Mouse (Mus musculus) layer of hippocampus, adult 9-11 months (tissue): ENCODE results near the gene Pdxk.
A peak's percentile ranks its signal among the peaks of the same experiment; 100 is the strongest.

Source experiments
- DNase-seq: peaks from one replicate; pipeline ENCODE4 v3.0.0; 2022

The Pdxk gene

DNA sequence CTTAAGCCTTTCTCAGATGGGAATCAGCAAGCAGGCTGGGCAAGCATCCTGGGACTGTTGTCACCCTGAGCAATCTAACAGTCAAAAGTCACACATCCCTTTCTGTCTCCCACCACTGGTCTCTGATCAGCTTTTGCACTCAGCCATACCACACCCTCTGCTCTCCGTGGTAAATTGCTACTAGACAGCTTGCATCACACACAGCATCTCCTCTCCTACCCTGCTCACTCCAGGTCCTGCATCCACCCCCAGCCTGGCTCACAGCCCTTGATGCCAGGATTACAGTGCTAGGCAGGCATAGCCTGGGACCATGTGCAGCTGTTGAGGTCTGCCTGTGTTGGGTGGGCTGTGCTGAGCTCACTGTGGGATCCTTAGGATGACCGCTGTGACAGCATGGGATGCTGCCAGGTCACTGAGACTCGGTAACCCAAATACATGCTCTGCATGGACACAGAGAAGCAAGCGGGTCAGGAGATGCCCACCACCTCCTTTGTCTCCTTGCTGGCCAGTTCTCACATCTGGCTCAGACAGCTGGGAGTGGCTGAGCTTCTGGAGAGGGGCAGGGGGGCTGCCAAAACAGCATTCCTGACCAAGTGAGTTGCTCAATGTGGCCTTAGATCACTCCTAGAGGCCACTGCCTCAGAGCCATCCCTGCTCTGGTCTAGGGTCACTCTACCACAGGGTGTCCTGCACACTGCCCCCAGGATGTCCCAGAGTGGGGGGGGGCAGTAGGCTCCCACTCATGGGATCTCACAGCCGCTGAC is 6.2 kb downstream of the Pdxk start:
- DNase-seq: no peak

DNA sequence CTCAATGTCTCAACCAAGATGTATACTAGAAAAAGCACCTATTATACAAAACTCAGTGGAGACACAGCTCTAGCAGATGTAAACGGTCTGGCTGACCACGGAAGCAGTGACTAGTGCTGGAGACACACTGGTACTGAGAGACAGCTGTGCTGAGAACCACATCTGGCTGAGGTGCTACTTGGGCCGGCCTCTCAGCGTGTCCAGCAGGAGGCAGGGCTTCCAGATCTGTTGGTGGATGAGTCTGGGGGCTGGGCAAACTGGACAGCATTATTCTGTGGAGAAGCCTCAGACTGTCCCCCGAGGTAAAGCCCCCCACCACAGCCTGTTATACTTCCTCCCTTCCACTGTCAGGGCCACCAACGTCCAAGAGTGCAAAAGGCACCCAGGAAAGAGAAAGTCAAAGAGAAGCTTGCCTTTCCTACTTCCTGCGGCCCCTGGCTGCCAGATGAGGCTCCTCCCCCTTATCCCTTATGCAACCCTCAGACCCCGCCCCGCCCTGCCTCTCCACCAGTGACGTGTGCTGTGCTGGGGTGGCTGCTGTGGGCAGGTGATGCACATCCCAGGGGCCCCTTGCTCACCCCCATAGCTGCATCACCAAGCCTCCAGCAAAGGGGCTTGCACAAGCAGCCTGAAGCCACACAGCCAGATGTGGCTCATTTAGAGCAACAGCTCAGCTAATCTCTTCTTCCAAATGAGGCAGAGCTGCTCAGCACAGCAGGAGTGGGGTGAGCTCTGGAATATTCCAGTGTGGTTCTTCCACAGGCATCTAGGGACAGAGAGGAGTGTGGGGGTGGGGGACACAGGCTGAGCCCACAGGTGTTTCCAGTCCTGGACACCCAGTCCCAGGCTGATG is 7.1 kb downstream of the Pdxk start:
- DNase-seq: no peak

- DNase-seq: no peak
Measured at GRCm38 (mm10) chr10:78456696-78457095, 8.1 kb downstream of the Pdxk start.

DNA sequence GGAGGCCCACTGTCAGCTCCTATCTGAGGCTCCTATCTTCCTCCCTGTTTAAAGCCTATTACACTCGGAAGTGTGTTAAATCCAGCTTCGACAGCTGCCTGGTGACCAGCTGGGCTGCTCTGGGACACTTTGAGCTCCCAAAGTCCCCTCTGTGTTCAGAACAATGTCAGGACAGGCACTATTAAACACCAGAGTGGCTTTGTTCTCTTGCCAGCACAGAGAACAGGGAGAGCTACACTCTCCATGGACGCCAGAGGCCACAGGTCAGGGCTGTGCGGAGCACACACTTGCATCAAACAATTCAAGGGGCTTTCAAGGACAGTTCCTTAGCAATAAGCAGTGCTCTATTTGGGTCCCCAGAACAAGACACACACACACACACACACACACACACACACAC is 12.1 kb downstream of the Pdxk start:
- no peak for DNase-seq

GRCm38 (mm10) chr10:78450761-78451160 is 14.0 kb downstream of the Pdxk start:
- no peak for DNase-seq

DNA sequence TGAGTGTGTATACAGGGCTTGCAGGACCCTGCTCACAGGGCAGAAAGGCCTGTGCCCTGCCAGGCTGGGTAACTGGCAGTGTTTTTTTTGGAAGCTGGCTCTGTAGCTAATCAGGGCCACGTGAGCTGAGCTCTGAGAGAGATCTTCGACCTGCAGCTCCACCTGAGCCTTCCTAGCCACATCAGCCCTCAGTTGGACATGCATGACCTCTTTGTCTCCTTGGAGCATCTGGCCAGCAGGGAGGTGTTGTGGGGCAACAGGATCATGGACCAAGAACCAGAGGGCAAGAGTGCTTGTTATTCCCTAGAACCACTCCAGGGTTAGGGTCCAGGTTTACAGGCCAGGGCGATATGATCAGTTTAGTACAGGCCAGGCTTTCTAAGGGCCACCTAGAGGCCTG is 17.4 kb downstream of the Pdxk start:
- no peak for DNase-seq

- DNase-seq: peak; percentile 60
Measured at GRCm38 (mm10) chr10:78446195-78446594, 18.6 kb downstream of the Pdxk start.

DNA sequence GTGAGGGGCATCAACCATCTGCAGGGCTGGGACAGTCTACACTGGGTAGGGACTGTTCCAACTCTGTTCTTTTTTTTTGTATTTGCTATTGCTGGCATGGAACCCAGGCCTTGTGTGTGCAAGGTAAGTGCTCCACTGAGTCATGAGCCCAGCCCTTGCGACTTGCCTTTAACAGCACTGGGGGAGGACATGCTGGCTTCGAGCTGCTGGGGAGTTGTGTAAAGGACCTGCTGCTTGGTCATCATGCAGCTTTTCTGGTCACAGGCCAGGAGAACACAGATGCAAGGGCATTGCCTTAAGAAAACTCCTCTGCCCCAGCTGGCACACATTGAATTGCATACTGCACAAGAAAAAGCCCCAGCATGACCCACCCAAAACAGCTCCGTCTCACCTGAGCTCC is 22.5 kb downstream of the Pdxk start:
- DNase-seq: no peak

GRCm38 (mm10) chr10:78441606-78442005 is 23.2 kb downstream of the Pdxk start:
- no peak for DNase-seq

- no peak for DNase-seq
Measured at GRCm38 (mm10) chr10:78440812-78441211, 24.0 kb downstream of the Pdxk start.

- DNase-seq: no peak
Measured at GRCm38 (mm10) chr10:78439990-78440389, 24.8 kb downstream of the Pdxk start.

- no peak for DNase-seq
Measured at GRCm38 (mm10) chr10:78439550-78439949, 25.2 kb downstream of the Pdxk start.

DNA sequence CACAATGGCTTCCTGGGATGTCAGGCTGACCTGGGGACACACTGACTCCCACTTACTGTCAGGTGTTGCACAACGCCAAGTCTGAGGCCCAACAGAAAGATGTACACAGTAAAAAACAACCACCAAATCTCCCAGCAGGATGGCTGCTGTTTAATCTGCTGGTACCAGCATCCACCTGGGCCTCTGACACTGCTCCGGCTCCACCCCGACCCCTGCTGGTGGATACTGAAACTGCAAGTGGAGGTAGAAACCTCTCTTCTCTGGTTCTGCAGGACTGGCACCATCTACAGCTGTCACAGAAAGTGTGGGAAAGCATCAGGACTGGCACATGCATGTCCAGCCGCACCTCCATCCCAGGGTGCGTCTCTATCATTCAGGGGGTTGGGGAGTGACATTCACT is 26.7 kb downstream of the Pdxk start:
- peak; percentile 55 for DNase-seq

DNA sequence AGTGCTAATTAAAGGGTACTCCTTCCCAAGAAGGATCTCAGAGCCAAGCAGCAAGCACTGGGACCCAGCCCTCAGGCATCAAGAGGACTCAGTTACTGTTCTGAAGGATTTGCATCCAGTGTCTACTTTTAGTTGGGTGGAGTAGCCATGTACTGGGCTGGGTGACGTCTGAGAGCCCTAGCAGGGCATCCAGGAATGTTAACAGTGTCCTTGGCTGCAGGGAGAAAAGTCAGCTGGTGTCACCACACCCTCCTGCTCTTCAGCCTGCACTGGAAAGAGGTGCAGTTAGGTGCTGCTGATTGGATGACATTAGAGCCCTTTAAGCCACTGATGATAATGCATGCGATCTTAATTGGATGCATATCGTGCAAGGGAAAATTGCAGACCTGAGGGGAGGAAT is 31.9 kb downstream of the Pdxk start:
- no peak for DNase-seq

DNA sequence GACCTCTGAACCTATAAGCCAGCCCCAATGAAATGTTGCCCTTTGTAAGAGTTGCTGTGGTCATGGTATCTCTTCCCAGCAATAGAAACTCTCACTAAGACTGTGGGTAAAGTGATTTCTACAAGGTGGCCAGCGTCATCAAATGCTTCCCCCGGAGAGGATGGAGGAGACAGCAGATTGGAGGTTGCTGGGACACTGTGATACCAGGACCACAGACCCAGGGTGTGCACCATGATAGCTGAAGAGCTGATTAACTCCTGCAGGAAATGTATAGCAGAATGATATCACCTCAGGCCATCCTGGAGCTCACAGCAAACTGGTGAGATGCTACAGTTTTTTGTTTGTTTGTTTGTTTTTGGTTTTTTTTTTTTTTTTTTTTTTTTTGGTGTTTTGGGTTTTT is 35.0 kb downstream of the Pdxk start:
- DNase-seq: no peak

- no peak for DNase-seq
Measured at GRCm38 (mm10) chr10:78429180-78429579, 35.6 kb downstream of the Pdxk start.

- no peak for DNase-seq
Measured at GRCm38 (mm10) chr10:78428070-78428469, 36.7 kb downstream of the Pdxk start.

DNA sequence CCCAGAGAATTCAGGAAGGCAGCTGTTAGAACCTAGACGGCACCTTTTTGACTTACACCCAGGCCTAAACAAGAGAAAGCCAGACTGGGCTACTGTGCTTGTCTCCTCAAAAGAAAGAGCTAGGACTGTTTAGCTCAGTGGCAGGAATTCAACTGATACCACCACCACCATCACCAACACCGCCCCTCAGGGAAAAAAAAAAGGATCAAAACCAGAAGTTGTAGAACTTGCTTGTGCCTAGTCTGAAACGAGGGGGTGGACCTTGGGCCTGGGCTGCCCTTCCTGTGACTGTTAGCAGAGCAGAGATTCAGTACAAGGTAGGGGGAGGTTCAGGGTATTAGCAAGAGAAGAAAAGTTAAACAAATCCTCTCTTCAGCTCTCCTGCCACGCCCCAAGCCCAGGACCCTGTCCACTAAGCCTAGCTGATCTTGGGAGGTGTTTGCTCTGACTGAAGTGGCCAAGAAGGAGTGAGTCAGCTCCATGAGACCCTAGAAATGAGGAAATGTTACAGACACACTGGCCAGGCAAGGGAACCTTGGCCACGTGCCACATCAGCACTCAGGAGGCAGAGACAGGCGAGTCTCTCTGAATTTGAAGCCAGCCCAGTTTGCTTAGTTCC is 38.5 kb downstream of the Pdxk start:
- DNase-seq: peak; percentile 56

DNA sequence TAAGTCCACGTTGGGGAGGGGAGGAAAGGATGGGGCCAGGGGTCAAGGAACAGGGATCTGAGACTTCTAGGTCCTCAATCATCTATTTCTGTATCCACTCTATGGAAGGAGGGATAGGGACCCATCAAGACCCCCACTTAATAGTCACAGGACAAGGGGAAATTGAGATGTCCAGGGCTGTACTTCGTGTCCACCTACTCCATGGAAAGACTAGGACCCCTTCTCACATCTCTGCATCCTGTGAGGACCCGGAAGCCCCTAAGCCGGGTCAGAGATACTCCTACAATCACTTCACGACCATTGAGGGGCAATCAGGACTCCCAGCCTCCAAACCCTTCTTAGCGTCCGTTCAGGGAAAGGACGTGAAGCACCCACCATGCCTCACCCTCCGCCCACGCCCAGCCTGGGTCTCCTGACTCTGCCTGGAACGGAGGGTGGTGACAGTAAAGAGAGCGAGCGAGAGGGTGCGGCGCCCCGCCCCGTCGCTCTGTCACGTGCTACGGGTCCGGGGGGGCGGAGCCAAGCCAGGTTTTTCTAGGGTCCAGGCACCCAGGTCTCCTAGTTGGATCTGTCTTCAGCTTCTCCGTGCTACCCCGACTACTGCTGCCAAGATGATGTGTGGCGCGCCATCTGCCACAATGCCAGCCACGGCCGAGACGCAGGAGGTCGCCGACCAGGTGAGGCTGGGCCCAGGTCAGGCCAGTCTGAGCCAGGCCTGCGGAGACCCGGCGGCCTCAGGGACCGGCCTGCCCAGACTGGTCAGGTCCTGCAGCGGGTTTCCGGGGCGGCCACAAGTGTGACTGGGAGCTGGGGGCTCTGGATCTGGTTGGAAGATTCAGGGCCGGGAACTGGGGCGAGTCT is 39.4 kb downstream of the Pdxk start, which contains the start of gene Cstb:
Cstb (plus strand) TSS at position 489 of the 861 bp plus-strand sequence.
- peak; percentile 92 for DNase-seq

GRCm38 (mm10) chr10:78422614-78423013 is 42.2 kb downstream of the Pdxk start:
- DNase-seq: no peak

DNA sequence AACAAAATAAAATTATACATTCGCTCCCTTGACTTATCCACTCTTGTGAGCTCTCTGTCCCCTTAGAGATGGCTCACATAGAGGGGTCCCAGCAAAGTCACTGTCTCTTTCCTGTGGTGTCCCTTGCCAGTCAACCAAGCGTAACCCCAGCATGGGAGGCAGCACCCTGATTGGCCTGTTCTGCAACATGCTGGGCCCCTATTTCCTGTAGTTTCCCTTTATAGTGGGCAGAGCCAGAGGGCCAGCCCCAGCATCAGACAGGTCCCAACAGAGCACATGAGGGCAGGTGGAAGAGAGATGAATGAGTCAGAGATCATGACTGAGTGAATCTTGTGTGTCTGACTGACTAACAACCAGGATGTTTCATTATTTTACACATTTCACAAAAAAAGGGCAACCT is 43.8 kb downstream of the Pdxk start:
- DNase-seq: no peak

DNA sequence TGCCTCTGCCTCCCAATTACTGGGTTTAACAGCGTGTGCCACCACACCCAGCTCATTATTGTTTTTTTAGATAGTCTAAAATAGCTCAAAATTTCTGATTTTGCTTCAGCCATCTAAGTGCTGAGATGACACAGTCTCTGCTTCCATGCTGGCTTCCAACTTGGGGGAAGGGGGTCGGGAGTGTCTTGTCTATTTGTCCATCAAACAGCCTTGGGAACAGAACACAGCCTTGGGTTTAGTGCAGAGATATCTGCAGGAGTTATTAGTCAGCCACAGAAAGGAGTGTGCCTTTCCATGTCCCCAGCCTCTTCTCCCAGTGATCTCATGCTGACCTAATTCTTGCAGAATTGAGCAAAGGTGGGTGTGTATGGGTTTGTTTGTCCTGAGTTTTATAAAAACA is 46.0 kb downstream of the Pdxk start:
- no peak for DNase-seq

GRCm38 (mm10) chr10:78417888-78418287 is 46.9 kb downstream of the Pdxk start:
- DNase-seq: no peak
